Mouse (Mus musculus): ENCODE data around the gene Tmem63b. TPM values are rescaled to one million over a fixed set of nuclear protein-coding genes. Genes with fewer than 3 reads are reported as not detected.
"Not testable (repeated sequence)": the region's sequence is repeated elsewhere in the genome, so short reads cannot be mapped to it uniquely, and the experiment has no call there.

Tmem63b gene
- polyA plus RNA-seq, 1 experiment, result 119 TPM

GRCm38 (mm10) chr17:45626577-45627134 lies 60.0 kb downstream of the Tmem63b start:
- peak overlapping the region; percentile 19; the same call in 1 of the 2 replicates for H3K4me3 ChIP-seq (ENCODE audit: control insufficient read depth, insufficient read depth, low read length)
- no peak for TF ChIP-seq POLR2A (IDR thresholded peaks at IDR 0.05; ENCODE audit: control insufficient read depth, extremely low read depth, insufficient read depth, low read length, poor library complexity)
- TF ChIP-seq CTCF (IDR thresholded peaks at IDR 0.05; ENCODE audit: borderline replicate concordance, control insufficient read depth, extremely low read depth, insufficient read depth, low read length, poor library complexity), result no peak
- WGBS, result 14% methylated on average over 15 of the region's 15 CpGs
- no peaks in the 10 kb centered on the region for H3K36me3 ChIP-seq (ENCODE audit: control insufficient read depth, insufficient read depth, low read length)
- H3K27ac ChIP-seq (ENCODE audit: control insufficient read depth, insufficient read depth, low read length), result peak overlapping the region; percentile 61; the same call in 1 of the 2 replicates
- peaks cover 41% of the 10 kb centered on the region for H3K4me1 ChIP-seq (replicated peaks; ENCODE audit: control insufficient read depth, insufficient read depth, low read length)
- H3K27me3 ChIP-seq (ENCODE audit: control insufficient read depth, insufficient read depth, low read length), result no peaks in the 10 kb centered on the region
- DNase-seq, result peak; percentile 78

- WGBS, result 63% methylated on average over 8 of the region's 8 CpGs
- DNase-seq; H3K27ac ChIP-seq (ENCODE audit: control insufficient read depth, insufficient read depth, low read length); H3K27me3 ChIP-seq (ENCODE audit: control insufficient read depth, insufficient read depth, low read length); H3K4me3 ChIP-seq (ENCODE audit: control insufficient read depth, insufficient read depth, low read length); H3K36me3 ChIP-seq (ENCODE audit: control insufficient read depth, insufficient read depth, low read length): not testable (repeated sequence)
- peaks cover 39% of the 10 kb centered on the region for H3K4me1 ChIP-seq (replicated peaks; ENCODE audit: control insufficient read depth, insufficient read depth, low read length)
These were observed 63.3 kb downstream of the Tmem63b start for GRCm38 (mm10) chr17:45623425-45623824.

GRCm38 (mm10) chr17:45619386-45620256 lies 67.1 kb downstream of the Tmem63b start:
- H3K4me1 ChIP-seq (replicated peaks; ENCODE audit: control insufficient read depth, insufficient read depth, low read length), result peaks cover 21% of the 10 kb centered on the region
- TF ChIP-seq CTCF (IDR thresholded peaks at IDR 0.05; ENCODE audit: borderline replicate concordance, control insufficient read depth, extremely low read depth, insufficient read depth, low read length, poor library complexity) (0 out of 2 replicates have a peak, but pooled peaks have one; percentile 39), POLR2A (IDR thresholded peaks at IDR 0.05; ENCODE audit: control insufficient read depth, extremely low read depth, insufficient read depth, low read length, poor library complexity) (0 out of 2 replicates have a peak, but pooled peaks have one; percentile 9)
- 2% methylated on average over 20 of the region's 20 CpGs for WGBS
- H3K27ac ChIP-seq (ENCODE audit: control insufficient read depth, insufficient read depth, low read length), result peak overlapping the region; percentile 98
- peak overlapping the region; percentile 49 for H3K4me3 ChIP-seq (ENCODE audit: control insufficient read depth, insufficient read depth, low read length)
- no peaks in the 10 kb centered on the region for H3K36me3 ChIP-seq (ENCODE audit: control insufficient read depth, insufficient read depth, low read length)
- peak; percentile 57 for DNase-seq
- H3K27me3 ChIP-seq (ENCODE audit: control insufficient read depth, insufficient read depth, low read length), result no peaks in the 10 kb centered on the region

- no peaks in the 10 kb centered on the region for H3K27me3 ChIP-seq (ENCODE audit: control insufficient read depth, insufficient read depth, low read length)
- TF ChIP-seq POLR2A (IDR thresholded peaks at IDR 0.05; ENCODE audit: control insufficient read depth, extremely low read depth, insufficient read depth, low read length, poor library complexity), result peak; percentile 55
- TF ChIP-seq CTCF (IDR thresholded peaks at IDR 0.05; ENCODE audit: borderline replicate concordance, control insufficient read depth, extremely low read depth, insufficient read depth, low read length, poor library complexity), result no peak
- WGBS, result 8% methylated on average over 8 of the region's 8 CpGs
These were observed 67.7 kb downstream of the Tmem63b start for GRCm38 (mm10) chr17:45618941-45619385.

GRCm38 (mm10) chr17:45617655-45618054 lies 69.0 kb downstream of the Tmem63b start:
- Histone ChIP-seq H3K27me3 (ENCODE audit: control insufficient read depth, insufficient read depth, low read length) (no peaks in the 10 kb centered on the region), H3K4me1 (replicated peaks; ENCODE audit: control insufficient read depth, insufficient read depth, low read length) (peaks cover 21% of the 10 kb centered on the region), H3K4me3 (ENCODE audit: control insufficient read depth, insufficient read depth, low read length) (no peak overlapping the region), H3K36me3 (ENCODE audit: control insufficient read depth, insufficient read depth, low read length) (no peaks in the 10 kb centered on the region), H3K27ac (ENCODE audit: control insufficient read depth, insufficient read depth, low read length) (peak overlapping the region; percentile 56; the same call in 1 of the 2 replicates)
- 95% methylated on average over 6 of the region's 6 CpGs for WGBS
- DNase-seq, result no peak
- TF ChIP-seq CTCF (IDR thresholded peaks at IDR 0.05; ENCODE audit: borderline replicate concordance, control insufficient read depth, extremely low read depth, insufficient read depth, low read length, poor library complexity), result no peak
- TF ChIP-seq POLR2A (IDR thresholded peaks at IDR 0.05; ENCODE audit: control insufficient read depth, extremely low read depth, insufficient read depth, low read length, poor library complexity), result no peak

More at GRCm38 (mm10) chr17:45618941-45619385, 67.7 kb downstream of the Tmem63b start:
- H3K4me3 ChIP-seq (ENCODE audit: control insufficient read depth, insufficient read depth, low read length), result peak overlapping the region; percentile 49
- peak overlapping the region; percentile 98 for H3K27ac ChIP-seq (ENCODE audit: control insufficient read depth, insufficient read depth, low read length)
- no peaks in the 10 kb centered on the region for H3K36me3 ChIP-seq (ENCODE audit: control insufficient read depth, insufficient read depth, low read length)
- peak; percentile 71 for DNase-seq
- peaks cover 21% of the 10 kb centered on the region for H3K4me1 ChIP-seq (replicated peaks; ENCODE audit: control insufficient read depth, insufficient read depth, low read length)

- TF ChIP-seq POLR2A (IDR thresholded peaks at IDR 0.05; ENCODE audit: control insufficient read depth, extremely low read depth, insufficient read depth, low read length, poor library complexity) (no peak), CTCF (IDR thresholded peaks at IDR 0.05; ENCODE audit: borderline replicate concordance, control insufficient read depth, extremely low read depth, insufficient read depth, low read length, poor library complexity) (no peak)
These were observed 70.0 kb downstream of the Tmem63b start for GRCm38 (mm10) chr17:45616679-45617078.

More at GRCm38 (mm10) chr17:45616679-45617078, 70.0 kb downstream of the Tmem63b start:
- DNase-seq, result no peak
- Histone ChIP-seq H3K4me1 (replicated peaks; ENCODE audit: control insufficient read depth, insufficient read depth, low read length) (peaks cover 21% of the 10 kb centered on the region), H3K36me3 (ENCODE audit: control insufficient read depth, insufficient read depth, low read length) (no peaks in the 10 kb centered on the region), H3K27ac (ENCODE audit: control insufficient read depth, insufficient read depth, low read length) (no peak overlapping the region), H3K27me3 (ENCODE audit: control insufficient read depth, insufficient read depth, low read length) (no peaks in the 10 kb centered on the region), H3K4me3 (ENCODE audit: control insufficient read depth, insufficient read depth, low read length) (no peak overlapping the region)
- 93% methylated on average over 3 of the region's 3 CpGs for WGBS
